Mouse (Mus musculus) CH12.LX (cell line): ENCODE measurements at regions not wholly inside any gene's neighbourhood (a gene's known extent, or its start where the extent isn't known, plus 50 kb on each side); places are given as distances from the start of the nearest gene placed in this dataset.

ENCODE experiments used
- DNase-seq: peaks from one replicate; pipeline ENCODE4 v3.0.0-alpha.2; 2013; ENCODE audit errors: extremely low read depth
- H3K27ac ChIP-seq: 2 replicates; pipeline ENCODE4 v1.5.1; 2012; ENCODE audit warnings: low read depth, mild to moderate bottlenecking, control low read depth, moderate library complexity; ENCODE audit not compliant: insufficient read depth
- H3K27me3 ChIP-seq: replicated peaks from 2 replicates; pipeline ENCODE3; 2012; ENCODE audit warnings: inconsistent platforms
- H3K36me3 ChIP-seq, 2 experiments: replicated peaks in 1 of 2; 2 replicates each; pipeline versions ENCODE3 to v1.6.1; 2012; ENCODE audit warnings: inconsistent platforms in 1 of 2, low read length in 1 of 2, mild to moderate bottlenecking in 1 of 2, mixed read lengths in 1 of 2, moderate library complexity in 1 of 2; ENCODE audit not compliant: control insufficient read depth in 1 of 2, insufficient read depth in 1 of 2
- H3K4me1 ChIP-seq, 2 experiments: 2 replicates each; pipeline ENCODE4 v1.6.1; 2012; ENCODE audit warnings: inconsistent platforms in 1 of 2, moderate library complexity in 1 of 2; ENCODE audit not compliant: insufficient read depth in 2 of 2, control insufficient read depth in 1 of 2
- H3K4me2 ChIP-seq: 2 replicates; pipeline ENCODE4 v1.6.1; 2012; ENCODE audit warnings: low read depth, mild to moderate bottlenecking, control low read depth; ENCODE audit not compliant: poor library complexity, insufficient read depth, severe bottlenecking
- H3K4me3 ChIP-seq, 3 experiments: fragments of 150-350 bp in 1 of 3; sonication (generic) in 1 of 3; replicated peaks in 1 of 3; 2 replicates each; pipeline versions ENCODE3 to v1.5.1; 2011 to 2012; ENCODE audit warnings: low read depth in 2 of 3, low read length in 2 of 3, mild to moderate bottlenecking in 2 of 3, moderate library complexity in 2 of 3, control low read depth in 1 of 3, improper control_type of control experiment in 1 of 3, inconsistent platforms in 1 of 3, mixed read lengths in 1 of 3; ENCODE audit not compliant: poor library complexity in 1 of 3
- H3K79me2 ChIP-seq: replicated peaks from 2 replicates; pipeline ENCODE4 v1.6.1; 2012; ENCODE audit warnings: mild to moderate bottlenecking, moderate library complexity; ENCODE audit not compliant: control insufficient read depth, poor library complexity, insufficient read depth, severe bottlenecking; ENCODE audit errors: extremely low read depth
- H3K9ac ChIP-seq: 2 replicates; pipeline ENCODE4 v1.6.1; 2012; ENCODE audit warnings: low read depth, mild to moderate bottlenecking, control low read depth, moderate library complexity; ENCODE audit not compliant: insufficient read depth
- H3K9me3 ChIP-seq: replicated peaks from 2 replicates; pipeline ENCODE3; 2012; ENCODE audit warnings: low read length, inconsistent platforms, mixed read lengths
- CHD1 ChIP-seq: IDR thresholded peaks from 2 replicates; pipeline ENCODE4 v1.6.1; 2012; ENCODE audit warnings: low read depth, low read length, improper control_type of control experiment, inconsistent platforms
- CHD2 ChIP-seq: IDR thresholded peaks from 2 replicates; pipeline ENCODE4 v1.6.1; 2011; ENCODE audit warnings: low read length, improper control_type of control experiment
- CTCF ChIP-seq, 2 experiments: IDR thresholded peaks in 1 of 2; conservative IDR thresholded peaks in 1 of 2; 2 replicates each; pipeline ENCODE4 v1.5.1; 2011 to 2012; ENCODE audit warnings: low read depth in 2 of 2, low read length in 2 of 2, improper control_type of control experiment in 1 of 2, inconsistent platforms in 1 of 2, mild to moderate bottlenecking in 1 of 2, moderate library complexity in 1 of 2
- E2F4 ChIP-seq: IDR thresholded peaks from 2 replicates; pipeline ENCODE4 v1.6.1; 2011; ENCODE audit warnings: low read depth, low read length, improper control_type of control experiment; ENCODE audit not compliant: insufficient replicate concordance
- GABPA ChIP-seq: IDR thresholded peaks from 2 replicates; pipeline ENCODE4 v1.6.1; 2012; ENCODE audit warnings: low read depth, low read length, improper control_type of control experiment, inconsistent platforms; ENCODE audit not compliant: insufficient replicate concordance
- HCFC1 ChIP-seq: IDR thresholded peaks from 2 replicates; pipeline ENCODE4 v1.6.1; 2012; ENCODE audit warnings: low read depth, mild to moderate bottlenecking, inconsistent platforms, low read length, improper control_type of control experiment
- IRF4 ChIP-seq: IDR thresholded peaks from 2 replicates; pipeline ENCODE4 v1.6.1; 2014; ENCODE audit warnings: low read depth, mild to moderate bottlenecking, inconsistent platforms, low read length, improper control_type of control experiment
- JUN ChIP-seq: IDR thresholded peaks from 2 replicates; pipeline ENCODE4 v1.6.1; 2011; ENCODE audit warnings: low read depth, mild to moderate bottlenecking, low read length, improper control_type of control experiment, moderate library complexity; ENCODE audit not compliant: insufficient read depth
- KAT2A ChIP-seq: IDR thresholded peaks from 2 replicates; pipeline ENCODE4 v1.6.1; 2012; ENCODE audit warnings: low read length, improper control_type of control experiment, inconsistent platforms; ENCODE audit not compliant: insufficient replicate concordance
- MAZ ChIP-seq: IDR thresholded peaks from 2 replicates; pipeline ENCODE4 v1.6.1; 2012; ENCODE audit warnings: low read depth, mild to moderate bottlenecking, inconsistent platforms, low read length, improper control_type of control experiment, moderate library complexity
- MXI1 ChIP-seq: IDR thresholded peaks from 2 replicates; pipeline ENCODE4 v1.6.1; 2011; ENCODE audit warnings: mild to moderate bottlenecking, low read depth, low read length, improper control_type of control experiment
- NELFE ChIP-seq: IDR thresholded peaks from 2 replicates; pipeline ENCODE4 v1.6.1; 2011; ENCODE audit warnings: low read depth, low read length, improper control_type of control experiment
- NRF1 ChIP-seq: IDR thresholded peaks from 2 replicates; pipeline ENCODE4 v1.6.1; 2014; ENCODE audit warnings: low read depth, mild to moderate bottlenecking, inconsistent platforms, low read length, improper control_type of control experiment, moderate library complexity
- POLR2A ChIP-seq: IDR thresholded peaks from 2 replicates; pipeline ENCODE4 v1.6.1; 2011; ENCODE audit warnings: low read depth, mild to moderate bottlenecking, improper control_type of control experiment, low read length
- POLR2AphosphoS2 ChIP-seq: IDR thresholded peaks from 2 replicates; pipeline ENCODE4 v1.6.1; 2011; ENCODE audit warnings: low read depth, low read length, improper control_type of control experiment
- RCOR1 ChIP-seq: conservative IDR thresholded peaks from 2 replicates; pipeline ENCODE4 v1.6.1; 2012; ENCODE audit warnings: low read depth, mild to moderate bottlenecking, inconsistent platforms, low read length, improper control_type of control experiment
- SIN3A ChIP-seq: IDR thresholded peaks from 2 replicates; pipeline ENCODE4 v1.6.1; 2012; ENCODE audit warnings: low read length, improper control_type of control experiment, inconsistent platforms
- SMC3 ChIP-seq: IDR thresholded peaks from 2 replicates; pipeline ENCODE4 v1.6.1; 2011; ENCODE audit warnings: low read depth, low read length, improper control_type of control experiment
- TBP ChIP-seq: conservative IDR thresholded peaks from 2 replicates; pipeline ENCODE4 v1.6.1; 2011; ENCODE audit warnings: low read depth, low read length, improper control_type of control experiment
- UBTF ChIP-seq: IDR thresholded peaks from 2 replicates; pipeline ENCODE4 v1.6.1; 2012; ENCODE audit warnings: low read depth, mild to moderate bottlenecking, inconsistent platforms, low read length, improper control_type of control experiment, moderate library complexity
- USF1 ChIP-seq: IDR thresholded peaks from 2 replicates; pipeline ENCODE4 v1.6.1; 2014; ENCODE audit warnings: low read depth, mild to moderate bottlenecking, inconsistent platforms, low read length, improper control_type of control experiment
- USF2 ChIP-seq: conservative IDR thresholded peaks from 2 replicates; pipeline ENCODE4 v1.6.1; 2011; ENCODE audit warnings: low read depth, low read length, improper control_type of control experiment
- ZC3H11A ChIP-seq: IDR thresholded peaks from 2 replicates; pipeline ENCODE4 v1.6.1; 2012; ENCODE audit warnings: low read depth, mild to moderate bottlenecking, inconsistent platforms, low read length, improper control_type of control experiment
- ZKSCAN1 ChIP-seq: IDR thresholded peaks from 2 replicates; pipeline ENCODE4 v1.6.1; 2012; ENCODE audit warnings: low read depth, inconsistent platforms, low read length, improper control_type of control experiment, borderline replicate concordance
- ZNF384 ChIP-seq: IDR thresholded peaks from 2 replicates; pipeline ENCODE4 v1.6.1; 2012; ENCODE audit warnings: low read depth, low read length, improper control_type of control experiment, inconsistent platforms
- dilution Hi-C: fragments of 300-500 bp; cut with MboI; formaldehyde crosslinking; loops from 2 replicates; pipeline ENCODE4 v1.14.3; 2020; ENCODE audit warnings: low sequenced_read_pairs; ENCODE audit not compliant: extremely low pct_unique_long_range_greater_than_20kb, extremely low pct_ligation_motif_present
- in situ Hi-C: fragments of 300-500 bp; cut with MboI; formaldehyde crosslinking; loops from 3 replicates; pipeline ENCODE4 v1.14.3; 2019; ENCODE audit warnings: low sequenced_read_pairs, low pct_ligation_motif_present, low pct_unique_long_range_greater_than_20kb, mixed read lengths

GRCm38 (mm10) chr2:39344207-39344606 is 118.0 kb upstream of the Ppp6c start:
- no peaks in the 10 kb centered on the region for H3K4me1 ChIP-seq
- no peaks in the 10 kb centered on the region for H3K79me2 ChIP-seq
- no peak overlapping the region for H3K27ac ChIP-seq
- H3K9ac ChIP-seq, result no peak overlapping the region
- TF ChIP-seq NELFE, result no peak
- TF ChIP-seq E2F4, result no peak
- no peak for TF ChIP-seq MAZ
- no peak for TF ChIP-seq MXI1
- no peak for TF ChIP-seq CHD1
- TF ChIP-seq ZKSCAN1, result no peak
- no peak for TF ChIP-seq ZC3H11A
- TF ChIP-seq NRF1, result no peak
- no peak for TF ChIP-seq RCOR1
- TF ChIP-seq TBP, result no peak
- TF ChIP-seq KAT2A, result no peak
- H3K36me3 ChIP-seq, result no peaks in the 10 kb centered on the region
- no peaks in the 10 kb centered on the region for H3K9me3 ChIP-seq
- H3K27me3 ChIP-seq, result no peaks in the 10 kb centered on the region
- no peak overlapping the region for H3K4me2 ChIP-seq
- in situ Hi-C loops (no loop called here), dilution Hi-C loops (no loop called here)
- H3K4me3 ChIP-seq, result no peak overlapping the region
- DNase-seq, result no peak

GRCm38 (mm10) chr2:39340406-39340805 is 114.2 kb upstream of the Ppp6c start:
- Histone ChIP-seq H3K9ac (no peak overlapping the region), H3K4me1 (peaks cover 0 to 2% of the 10 kb centered on the region in 2 experiments; a peak in 1 of 4 replicates), H3K4me2 (no peak overlapping the region), H3K9me3 (no peaks in the 10 kb centered on the region), H3K27ac (no peak overlapping the region), H3K36me3 (no peaks in the 10 kb centered on the region), H3K4me3 (no peak overlapping the region), H3K79me2 (no peaks in the 10 kb centered on the region), H3K27me3 (no peaks in the 10 kb centered on the region)
- dilution Hi-C loops, result no loop called here
- no peak for DNase-seq
- in situ Hi-C loops, result no loop called here
- TF ChIP-seq CHD1, result no peak
- no peak for TF ChIP-seq GABPA
- no peak for TF ChIP-seq IRF4
- no peak for TF ChIP-seq HCFC1
- TF ChIP-seq POLR2A, result no peak
- TF ChIP-seq POLR2AphosphoS2, result no peak
- TF ChIP-seq SIN3A, result no peak
- no peak for TF ChIP-seq TBP
- no peak for TF ChIP-seq KAT2A
- no peak for TF ChIP-seq USF1
- TF ChIP-seq SMC3, result no peak
- TF ChIP-seq UBTF, result no peak
- no peak for TF ChIP-seq ZNF384
- TF ChIP-seq CTCF (conservative IDR thresholded peaks at IDR 0.05 in 1 of 2, IDR thresholded peaks at IDR 0.05 in 1 of 2; ENCODE audit: low read depth in 2 of 2, low read length in 2 of 2), result no peak
- no peak for TF ChIP-seq CHD2
- no peak for TF ChIP-seq NELFE
- TF ChIP-seq ZKSCAN1, result no peak
- TF ChIP-seq USF2, result no peak
- no peak for TF ChIP-seq JUN
